Mouse (Mus musculus) forebrain, embryonic 13.5 days (tissue): ENCODE measurements around the gene Rxra. TPM values are rescaled to one million over a fixed set of nuclear protein-coding genes. Genes with fewer than 3 reads are reported as not detected.

Source experiments
- ATAC-seq: fragments of 200-750 bp; cut with Nextera tagmentation; 2 replicates; pipeline ENCODE4 v1.8.0; 2017
- H3K27ac ChIP-seq: fragments of 300-500 bp; sonication (generic); 2 replicates; pipeline ENCODE4 v1.5.1; 2015; ENCODE audit warnings: inconsistent platforms, mild to moderate bottlenecking, moderate library complexity
- H3K27me3 ChIP-seq: fragments of 300-500 bp; sonication (generic); 2 replicates; pipeline ENCODE4 v1.6.1; 2015; ENCODE audit warnings: mild to moderate bottlenecking, inconsistent platforms
- H3K36me3 ChIP-seq: fragments of 300-500 bp; sonication (generic); 2 replicates; pipeline ENCODE4 v1.6.1; 2015; ENCODE audit warnings: mild to moderate bottlenecking, inconsistent platforms; ENCODE audit not compliant: poor library complexity, severe bottlenecking
- H3K4me1 ChIP-seq: fragments of 300-500 bp; sonication (generic); 2 replicates; pipeline ENCODE4 v1.6.1; 2015; ENCODE audit warnings: inconsistent platforms
- H3K4me2 ChIP-seq: fragments of 300-500 bp; sonication (generic); 2 replicates; pipeline ENCODE4 v1.6.1; 2015; ENCODE audit warnings: inconsistent platforms, mild to moderate bottlenecking, moderate library complexity
- H3K4me3 ChIP-seq: fragments of 300-500 bp; sonication (generic); 2 replicates; pipeline ENCODE4 v1.5.1; 2015; ENCODE audit warnings: mild to moderate bottlenecking, inconsistent platforms
- H3K9ac ChIP-seq: fragments of 300-500 bp; sonication (generic); 2 replicates; pipeline ENCODE4 v1.6.1; 2015; ENCODE audit warnings: mild to moderate bottlenecking, inconsistent platforms
- H3K9me3 ChIP-seq: fragments of 300-500 bp; sonication (generic); replicated peaks from 2 replicates; pipeline ENCODE4 v1.6.1; 2016; ENCODE audit warnings: inconsistent platforms
- WGBS: fragments of 180-500 bp; shearing (Covaris S2); methylation state at CpG from one replicate; pipeline ENCODE4 v1.1.7; 2015; 5-methylcytosine and 5-hydroxymethylcytosine counted together
- polyA plus RNA-seq: library from polyadenylated mRNA; unstranded; fragments of >200 nt; fragmentation: Nextera tagmentation; extraction: Ambion mirVana; gene quantifications from 2 replicates; pipeline ENCODE4 v1.2.1, GENCODE M21; 2015

The Rxra gene
- polyA plus RNA-seq, 1 experiment from 2014 or later: 4.3 TPM

- H3K4me2 ChIP-seq: no peak overlapping the region
Measured at GRCm38 (mm10) chr2:27730002-27730905, 54.0 kb downstream of the Rxra start.

GRCm38 (mm10) chr2:27733021-27733420, 56.8 kb downstream of the Rxra start:
- no peak overlapping the region for H3K4me3 ChIP-seq
- no peaks in the 10 kb centered on the region for H3K36me3 ChIP-seq
- no peak for ATAC-seq
- no peak overlapping the region for H3K4me2 ChIP-seq
- H3K27ac ChIP-seq: 0 out of 2 replicates have a peak overlapping the region, but pooled peaks have one; percentile 16
- 60% methylated on average over 2 of the region's 2 CpGs for WGBS
- H3K27me3 ChIP-seq: no peaks in the 10 kb centered on the region; the same call in 1 of the 2 replicates
- H3K9me3 ChIP-seq: no peaks in the 10 kb centered on the region
- H3K9ac ChIP-seq: no peak overlapping the region
- H3K4me1 ChIP-seq: peaks cover 27% of the 10 kb centered on the region

More at GRCm38 (mm10) chr2:27730002-27730905, 54.0 kb downstream of the Rxra start:
- no peaks in the 10 kb centered on the region for H3K9me3 ChIP-seq
- H3K36me3 ChIP-seq: no peaks in the 10 kb centered on the region
- 71% methylated on average over 13 of the region's 13 CpGs for WGBS
- H3K9ac ChIP-seq: no peak overlapping the region
- no peak overlapping the region for H3K4me3 ChIP-seq
- H3K4me1 ChIP-seq: peaks cover 27% of the 10 kb centered on the region
- ATAC-seq: no peak
- no peak overlapping the region for H3K27ac ChIP-seq
- H3K27me3 ChIP-seq: peaks cover 4% of the 10 kb centered on the region; the same call in 1 of the 2 replicates

GRCm38 (mm10) chr2:27734328-27734727, 58.1 kb downstream of the Rxra start:
- Histone ChIP-seq H3K4me1 (peaks cover 33% of the 10 kb centered on the region), H3K9ac (no peak overlapping the region), H3K4me2 (no peak overlapping the region), H3K4me3 (no peak overlapping the region), H3K27ac (no peak overlapping the region), H3K9me3 (no peaks in the 10 kb centered on the region), H3K36me3 (no peaks in the 10 kb centered on the region), H3K27me3 (no peaks in the 10 kb centered on the region)
- ATAC-seq: no peak
- WGBS: 21% methylated on average over 1 of the region's 1 CpGs

- no peak overlapping the region for H3K27ac ChIP-seq
- H3K9ac ChIP-seq: no peak overlapping the region
- H3K4me1 ChIP-seq: peaks cover 38% of the 10 kb centered on the region
- ATAC-seq: no peak
- no peak overlapping the region for H3K4me2 ChIP-seq
- H3K27me3 ChIP-seq: no peaks in the 10 kb centered on the region
- no peak overlapping the region for H3K4me3 ChIP-seq
- no peaks in the 10 kb centered on the region for H3K36me3 ChIP-seq
- H3K9me3 ChIP-seq: no peaks in the 10 kb centered on the region
- 83% methylated on average over 2 of the region's 2 CpGs for WGBS
Measured at GRCm38 (mm10) chr2:27734800-27735199, 58.6 kb downstream of the Rxra start.

- H3K9me3 ChIP-seq: no peaks in the 10 kb centered on the region
- no peak overlapping the region for H3K27ac ChIP-seq
- H3K36me3 ChIP-seq: no peaks in the 10 kb centered on the region
- no peaks in the 10 kb centered on the region for H3K27me3 ChIP-seq
- ATAC-seq: no peak
- no peak overlapping the region for H3K4me2 ChIP-seq
- 85% methylated on average over 5 of the region's 5 CpGs for WGBS
- peaks cover 53% of the 10 kb centered on the region for H3K4me1 ChIP-seq
- H3K9ac ChIP-seq: no peak overlapping the region
- no peak overlapping the region for H3K4me3 ChIP-seq
Measured at GRCm38 (mm10) chr2:27736802-27737201, 60.6 kb downstream of the Rxra start.

GRCm38 (mm10) chr2:27738396-27738795, 62.2 kb downstream of the Rxra start:
- 88% methylated on average over 3 of the region's 3 CpGs for WGBS
- Histone ChIP-seq H3K36me3 (no peaks in the 10 kb centered on the region; the same call in 1 of the 2 replicates), H3K4me1 (peaks cover 38% of the 10 kb centered on the region)

GRCm38 (mm10) chr2:27740091-27740608, 63.9 kb downstream of the Rxra start:
- H3K9ac ChIP-seq: peak overlapping the region; percentile 40; the same call in 1 of the 2 replicates
- peaks cover 36% of the 10 kb centered on the region for H3K4me1 ChIP-seq
- 0% methylated on average over 16 of the region's 16 CpGs for WGBS
- peak overlapping the region; percentile 45 for H3K4me2 ChIP-seq
- no peaks in the 10 kb centered on the region for H3K27me3 ChIP-seq
- no peaks in the 10 kb centered on the region for H3K9me3 ChIP-seq
- no peak overlapping the region for H3K4me3 ChIP-seq
- 0 out of 2 replicates have a peak overlapping the region, but pooled peaks have one; percentile 14 for H3K27ac ChIP-seq
- ATAC-seq: peak; percentile 81; the same call in 1 of the 2 replicates
- no peaks in the 10 kb centered on the region; the same call in 1 of the 2 replicates for H3K36me3 ChIP-seq

More at GRCm38 (mm10) chr2:27738396-27738795, 62.2 kb downstream of the Rxra start:
- no peak overlapping the region for H3K4me3 ChIP-seq
- ATAC-seq: no peak
- no peak overlapping the region for H3K27ac ChIP-seq
- H3K9ac ChIP-seq: no peak overlapping the region
- no peaks in the 10 kb centered on the region for H3K9me3 ChIP-seq
- no peaks in the 10 kb centered on the region for H3K27me3 ChIP-seq
- no peak overlapping the region for H3K4me2 ChIP-seq

- H3K9me3 ChIP-seq: no peaks in the 10 kb centered on the region
- H3K27me3 ChIP-seq: no peaks in the 10 kb centered on the region
- 90% methylated on average over 1 of the region's 1 CpGs for WGBS
- H3K4me1 ChIP-seq: peaks cover 62% of the 10 kb centered on the region
- no peak overlapping the region for H3K27ac ChIP-seq
- no peak overlapping the region for H3K9ac ChIP-seq
- H3K36me3 ChIP-seq: no peaks in the 10 kb centered on the region; the same call in 1 of the 2 replicates
- no peak overlapping the region for H3K4me3 ChIP-seq
- H3K4me2 ChIP-seq: no peak overlapping the region
- no peak for ATAC-seq
Measured at GRCm38 (mm10) chr2:27743177-27743576, 66.9 kb downstream of the Rxra start.

GRCm38 (mm10) chr2:27743863-27744611, 67.8 kb downstream of the Rxra start:
- no peak for ATAC-seq
- Histone ChIP-seq H3K36me3 (peaks cover 6% of the 10 kb centered on the region), H3K4me2 (no peak overlapping the region), H3K4me1 (peaks cover 61% of the 10 kb centered on the region), H3K9ac (no peak overlapping the region), H3K27ac (no peak overlapping the region), H3K27me3 (no peaks in the 10 kb centered on the region), H3K9me3 (no peaks in the 10 kb centered on the region), H3K4me3 (no peak overlapping the region)
- 82% methylated on average over 7 of the region's 7 CpGs for WGBS

GRCm38 (mm10) chr2:27744612-27745351, 68.5 kb downstream of the Rxra start:
- Histone ChIP-seq H3K4me2 (no peak overlapping the region), H3K27ac (no peak overlapping the region), H3K4me1 (peaks cover 55% of the 10 kb centered on the region), H3K36me3 (peaks cover 6% of the 10 kb centered on the region), H3K27me3 (no peaks in the 10 kb centered on the region), H3K4me3 (no peak overlapping the region), H3K9ac (no peak overlapping the region), H3K9me3 (no peaks in the 10 kb centered on the region)
- WGBS: 61% methylated on average over 13 of the region's 13 CpGs
- no peak for ATAC-seq
